Mouse (Mus musculus) midbrain, embryonic 14.5 days (tissue): ENCODE results near the gene Galnt18. TPM values are rescaled to one million over a fixed set of nuclear protein-coding genes. Genes with fewer than 3 reads are reported as not detected.
A peak's percentile ranks its signal among the peaks of the same experiment; 100 is the strongest.

Source experiments
- ATAC-seq: fragments of 200-750 bp; cut with Nextera tagmentation; 2 replicates; pipeline ENCODE4 v1.8.0; 2017; ENCODE audit warnings: moderate number of reproducible peaks, moderate library complexity; ENCODE audit not compliant: low FRiP score, low TSS enrichment
- DNase-seq: peaks from one replicate; pipeline ENCODE4 v3.0.0-alpha.2; 2015
- H3K27ac ChIP-seq: fragments of 300-500 bp; sonication (generic); replicated peaks from 2 replicates; pipeline ENCODE4 v1.5.1; 2014; ENCODE audit warnings: mild to moderate bottlenecking, low read depth, low read length, moderate library complexity
- H3K27me3 ChIP-seq: fragments of 300-500 bp; sonication (generic); 2 replicates; pipeline ENCODE4 v1.6.1; 2014; ENCODE audit warnings: low read length, control low read depth, mixed read lengths; ENCODE audit not compliant: control insufficient read depth, insufficient read depth
- H3K36me3 ChIP-seq: fragments of 300-500 bp; sonication (generic); 2 replicates; pipeline ENCODE4 v1.6.1; 2014; ENCODE audit warnings: low read length, control low read depth; ENCODE audit not compliant: control insufficient read depth, insufficient read depth
- H3K4me1 ChIP-seq: fragments of 300-500 bp; sonication (generic); 2 replicates; pipeline ENCODE4 v1.6.1; 2014; ENCODE audit warnings: mild to moderate bottlenecking, antibody characterized with exemption, low read length, control low read depth; ENCODE audit not compliant: control insufficient read depth, insufficient read depth
- H3K4me2 ChIP-seq: fragments of 300-500 bp; sonication (generic); 2 replicates; pipeline ENCODE4 v1.6.1; 2014; ENCODE audit warnings: mild to moderate bottlenecking, low read length, moderate library complexity
- H3K4me3 ChIP-seq: fragments of 300-500 bp; sonication (generic); replicated peaks from 2 replicates; pipeline ENCODE4 v1.5.1; 2014; ENCODE audit warnings: low read depth, low read length
- H3K9ac ChIP-seq: fragments of 300-500 bp; sonication (generic); replicated peaks from 2 replicates; pipeline ENCODE4 v1.6.1; 2014; ENCODE audit warnings: mild to moderate bottlenecking, low read length, moderate library complexity
- H3K9me3 ChIP-seq: fragments of 300-500 bp; sonication (generic); 2 replicates; pipeline ENCODE4 v1.6.1; 2016; ENCODE audit warnings: low read length, control low read depth, mixed read lengths; ENCODE audit not compliant: control insufficient read depth
- WGBS: fragments of 180-500 bp; shearing (Covaris S2); extraction: QIAGEN DNeasy Blood & Tissue Kit; methylation state at CpG from one replicate; pipeline ENCODE4 v1.1.7; 2014; 5-methylcytosine and 5-hydroxymethylcytosine counted together
- polyA plus RNA-seq: library from polyadenylated mRNA; unstranded; fragments of >200 nt; fragmentation: Nextera tagmentation; extraction: Ambion mirVana; gene quantifications from 2 replicates; pipeline ENCODE4 v1.2.1, GENCODE M21; 2014

The Galnt18 gene
- polyA plus RNA-seq, 1 experiment from 2014 or later: 11.9 TPM

GRCm38 (mm10) chr7:111713828-111714600, 65.8 kb downstream of the Galnt18 start:
- Histone ChIP-seq H3K36me3 (no peaks in the 10 kb centered on the region), H3K4me1 (no peaks in the 10 kb centered on the region), H3K4me2 (no peak overlapping the region), H3K4me3 (no peak overlapping the region), H3K27me3 (no peaks in the 10 kb centered on the region), H3K9ac (no peak overlapping the region), H3K27ac (no peak overlapping the region), H3K9me3 (no peaks in the 10 kb centered on the region)
- no peak for ATAC-seq
- 84% methylated on average over 3 of the region's 3 CpGs for WGBS
- no peak for DNase-seq

DNA sequence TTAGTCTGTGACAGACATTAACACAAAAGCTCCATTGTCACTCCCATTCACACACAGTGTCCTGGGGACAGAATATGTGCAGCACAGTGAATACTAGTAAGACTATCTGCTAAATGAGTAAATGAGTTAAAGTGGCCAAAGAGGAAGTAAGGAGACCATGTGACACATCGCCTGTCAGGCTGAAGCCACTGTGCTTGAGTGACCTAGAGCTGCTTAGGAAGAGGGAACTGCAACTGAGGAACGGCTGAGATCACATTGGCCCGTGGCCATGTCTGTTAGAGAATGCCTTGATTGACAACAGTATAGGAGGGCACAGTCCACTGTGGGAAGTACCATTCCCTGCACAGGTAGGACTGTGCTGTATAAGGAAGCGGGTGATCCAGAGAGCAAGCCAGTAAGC, 67.0 kb downstream of the Galnt18 start:
- 85% methylated on average over 4 of the region's 4 CpGs for WGBS
- DNase-seq (no peak), ATAC-seq (no peak)

GRCm38 (mm10) chr7:111711045-111711808, 68.5 kb downstream of the Galnt18 start:
- H3K36me3 ChIP-seq: no peaks in the 10 kb centered on the region
- no peaks in the 10 kb centered on the region for H3K9me3 ChIP-seq
- H3K4me1 ChIP-seq: no peaks in the 10 kb centered on the region
- ATAC-seq: no peak
- H3K4me2 ChIP-seq: no peak overlapping the region
- no peak overlapping the region for H3K27ac ChIP-seq
- DNase-seq: no peak
- WGBS: 79% methylated on average over 6 of the region's 6 CpGs
- no peak overlapping the region for H3K9ac ChIP-seq
- no peaks in the 10 kb centered on the region for H3K27me3 ChIP-seq
- no peak overlapping the region for H3K4me3 ChIP-seq

More for the DNA sequence above, 67.0 kb downstream of the Galnt18 start:
- Histone ChIP-seq H3K4me3 (no peak overlapping the region), H3K27me3 (no peaks in the 10 kb centered on the region), H3K4me2 (no peak overlapping the region), H3K9ac (no peak overlapping the region), H3K36me3 (no peaks in the 10 kb centered on the region), H3K27ac (no peak overlapping the region), H3K9me3 (no peaks in the 10 kb centered on the region), H3K4me1 (no peaks in the 10 kb centered on the region)

DNA sequence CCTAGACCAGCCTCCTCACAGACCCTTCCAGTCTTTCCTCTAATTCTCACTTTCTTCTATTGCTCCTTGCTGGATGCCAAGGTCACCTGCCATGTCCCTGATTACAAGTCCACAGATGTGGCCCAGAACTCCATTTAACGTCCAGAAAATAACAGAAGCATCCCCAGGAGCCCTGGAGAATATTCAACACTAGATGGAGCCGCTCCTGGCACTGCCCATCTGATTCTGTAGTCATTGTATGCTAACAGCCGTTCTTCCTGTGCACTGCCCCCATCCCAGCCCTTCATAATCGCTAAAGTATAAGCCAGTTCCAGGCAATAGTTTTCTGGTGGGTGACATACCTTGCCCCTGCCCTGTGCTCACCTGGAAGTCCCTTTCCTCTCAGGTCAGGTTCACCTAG, 69.5 kb downstream of the Galnt18 start:
- no peak overlapping the region for H3K9ac ChIP-seq
- no peaks in the 10 kb centered on the region for H3K4me1 ChIP-seq
- no peaks in the 10 kb centered on the region for H3K27me3 ChIP-seq
- no peaks in the 10 kb centered on the region for H3K36me3 ChIP-seq
- peak; percentile 25 for DNase-seq
- no peak overlapping the region for H3K4me3 ChIP-seq
- 56% methylated on average over 4 of the region's 4 CpGs for WGBS
- H3K4me2 ChIP-seq: no peak overlapping the region
- ATAC-seq: no peak
- no peak overlapping the region for H3K27ac ChIP-seq
- H3K9me3 ChIP-seq: no peaks in the 10 kb centered on the region

- Histone ChIP-seq H3K4me3 (no peak overlapping the region), H3K4me2 (no peak overlapping the region), H3K27me3 (no peaks in the 10 kb centered on the region), H3K9ac (no peak overlapping the region), H3K36me3 (no peaks in the 10 kb centered on the region), H3K27ac (no peak overlapping the region), H3K9me3 (no peaks in the 10 kb centered on the region), H3K4me1 (no peaks in the 10 kb centered on the region)
- 54% methylated on average over 1 of the region's 1 CpGs for WGBS
- DNase-seq (no peak), ATAC-seq (no peak)
These were observed 71.2 kb downstream of the Galnt18 start for GRCm38 (mm10) chr7:111708563-111708962.

- Histone ChIP-seq H3K4me2 (no peak overlapping the region), H3K9ac (no peak overlapping the region), H3K27me3 (no peaks in the 10 kb centered on the region), H3K36me3 (no peaks in the 10 kb centered on the region), H3K4me1 (peaks cover 4% of the 10 kb centered on the region; the same call in 1 of the 2 replicates), H3K9me3 (no peaks in the 10 kb centered on the region), H3K4me3 (no peak overlapping the region), H3K27ac (no peak overlapping the region)
- DNase-seq (no peak), ATAC-seq (no peak)
- WGBS: 81% methylated on average over 2 of the region's 2 CpGs
These were observed 76.8 kb downstream of the Galnt18 start for GRCm38 (mm10) chr7:111702961-111703360.

DNA sequence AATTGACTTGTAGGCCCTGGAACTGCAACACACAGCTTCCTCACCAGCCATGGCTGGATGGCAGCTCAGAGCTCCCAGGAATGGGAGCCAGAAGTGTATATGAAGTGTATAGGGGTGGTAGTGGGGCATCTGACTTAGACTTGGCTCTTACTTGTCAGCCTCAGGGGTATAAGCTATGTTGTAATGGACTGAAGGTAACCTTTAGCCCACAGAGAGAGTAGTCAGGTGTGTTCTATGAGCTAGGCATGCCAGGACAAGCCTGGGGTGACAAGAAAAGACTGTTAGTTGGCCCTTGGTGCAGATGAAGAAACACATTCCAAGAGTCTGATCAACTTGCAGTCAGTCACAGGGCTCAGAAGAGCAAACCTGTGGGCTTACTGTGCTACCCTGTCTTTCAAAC, 78.0 kb downstream of the Galnt18 start:
- Histone ChIP-seq H3K4me2 (no peak overlapping the region), H3K27ac (no peak overlapping the region), H3K9me3 (no peaks in the 10 kb centered on the region), H3K4me1 (peaks cover 4% of the 10 kb centered on the region; the same call in 1 of the 2 replicates), H3K4me3 (no peak overlapping the region), H3K9ac (no peak overlapping the region), H3K36me3 (no peaks in the 10 kb centered on the region), H3K27me3 (no peaks in the 10 kb centered on the region)
- DNase-seq (no peak), ATAC-seq (no peak)

GRCm38 (mm10) chr7:111699446-111699845, 80.3 kb downstream of the Galnt18 start:
- Histone ChIP-seq H3K4me3 (no peak overlapping the region), H3K4me1 (peaks cover 4% of the 10 kb centered on the region; the same call in 1 of the 2 replicates), H3K27ac (no peak overlapping the region), H3K9ac (no peak overlapping the region), H3K27me3 (no peaks in the 10 kb centered on the region), H3K36me3 (no peaks in the 10 kb centered on the region), H3K9me3 (no peaks in the 10 kb centered on the region), H3K4me2 (no peak overlapping the region)
- WGBS: 56% methylated on average over 3 of the region's 3 CpGs
- ATAC-seq (no peak), DNase-seq (peak; percentile 37)

DNA sequence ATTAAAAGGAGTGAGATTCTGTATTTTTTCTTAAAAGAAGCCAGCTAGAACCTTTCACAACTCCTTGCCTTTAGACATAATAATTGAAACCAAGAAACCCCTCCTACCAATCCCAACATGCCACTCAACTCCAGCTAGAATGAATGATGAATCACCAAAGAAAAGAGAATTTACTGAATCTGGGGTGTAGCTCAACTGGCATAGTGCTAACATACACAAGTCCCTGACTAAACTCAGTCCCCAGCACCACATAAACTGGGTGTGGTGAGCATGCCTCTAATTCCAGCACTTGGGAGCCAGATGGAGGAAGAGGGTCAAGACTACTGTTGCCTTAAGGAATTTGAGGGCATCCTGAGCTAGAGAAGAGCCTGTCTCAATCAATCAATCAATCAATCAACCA, 83.6 kb downstream of the Galnt18 start:
- Histone ChIP-seq H3K4me1 (peaks cover 10% of the 10 kb centered on the region; the same call in 1 of the 2 replicates), H3K27ac (no peak overlapping the region), H3K36me3 (no peaks in the 10 kb centered on the region), H3K9ac (no peak overlapping the region), H3K27me3 (no peaks in the 10 kb centered on the region), H3K4me2 (no peak overlapping the region), H3K9me3 (no peaks in the 10 kb centered on the region), H3K4me3 (no peak overlapping the region)
- ATAC-seq (no peak), DNase-seq (no peak)
